Comparison of ENCODE assay signal across 23 mouse cellular contexts in genomic region chr9:46738056-46738455, GRCm38 (mm10).
DNase-seq lines count a peak whose midpoint lies in the region; ATAC-seq and TF ChIP-seq lines count a peak whose summit lies in the region.
"Had no signal": no experiment of that assay in that cellular context is flagged by ENCODE, and none has a peak within 500 bp of the region (broad histone marks: within the 10 kb centered on the region; RNA-seq: fewer than 3 reads in every experiment).

No protein-coding gene starts in this region.

- H3K4me1 ChIP-seq in forebrain, postnatal 0 days (ENCODE audit: insufficient read depth), result peaks cover 11% of the 10 kb centered on the region; the same call in 1 of the 2 replicates
- H3K4me1 ChIP-seq in forebrain, embryonic 12.5 days, result peaks cover 23% of the 10 kb centered on the region
- H3K4me1 ChIP-seq: liver, embryonic 15.5 days had no signal

- ATAC-seq in forebrain, postnatal 0 days, result peak; percentile 42; the same call in 1 of the 2 replicates
- ATAC-seq in forebrain, embryonic 12.5 days (ENCODE audit: low FRiP score), result no peak
- ATAC-seq: hindbrain, embryonic 16.5 days had no signal

- H3K4me2 ChIP-seq in forebrain, postnatal 0 days (ENCODE audit: low read depth), result no peak overlapping the region
- no peak overlapping the region for H3K4me2 ChIP-seq in forebrain, embryonic 12.5 days
- H3K4me2 ChIP-seq: embryonic facial prominence, embryonic 15.5 days; heart, embryonic 13.5 days; kidney, embryonic 15.5 days; limb, embryonic 12.5 days; liver, embryonic 15.5 days; lung, embryonic 14.5 days had no signal

- no peaks in the 10 kb centered on the region for H3K36me3 ChIP-seq in forebrain, postnatal 0 days (ENCODE audit: insufficient read depth)
- no peaks in the 10 kb centered on the region for H3K36me3 ChIP-seq in forebrain, embryonic 12.5 days (replicated peaks)
- H3K36me3 ChIP-seq: embryonic facial prominence, embryonic 15.5 days; heart, embryonic 13.5 days; kidney, embryonic 15.5 days; limb, embryonic 12.5 days; liver, embryonic 15.5 days had no signal

- no peak overlapping the region for H3K4me3 ChIP-seq in forebrain, postnatal 0 days (ENCODE audit: low read depth, low read length)
- no peak overlapping the region for H3K4me3 ChIP-seq in forebrain, embryonic 12.5 days (replicated peaks)
- no peak overlapping the region for H3K4me3 ChIP-seq in left cerebral cortex, adult 2 months
- H3K4me3 ChIP-seq: embryonic facial prominence, embryonic 15.5 days; heart, adult 2 months; heart, embryonic 13.5 days; kidney, embryonic 15.5 days; limb, embryonic 12.5 days; liver, embryonic 15.5 days had no signal

- no peaks in the 10 kb centered on the region for H3K27me3 ChIP-seq in forebrain, postnatal 0 days (ENCODE audit: insufficient read depth, low read length)
- peaks cover 25% of the 10 kb centered on the region; the same call in 1 of the 2 replicates for H3K27me3 ChIP-seq in forebrain, embryonic 12.5 days
- H3K27me3 ChIP-seq: embryonic facial prominence, embryonic 15.5 days; liver, embryonic 15.5 days had no signal

- intact Hi-C loops in left cerebral cortex, adult 2 months (cut with DNase I), result loop anchor here (1.0 to 10.0 kb wide), 7 partner anchors 46 to 1519 kb away; no protein-coding TSS in a partner anchor
- intact Hi-C loops in left cerebral cortex, postnatal 36 days (cut with DNase I), result loop anchor here (5.0 kb wide), 1 partner anchor 789 kb away; no protein-coding TSS in a partner anchor

- no peaks in the 10 kb centered on the region for H3K9me3 ChIP-seq in forebrain, postnatal 0 days (ENCODE audit: low read length)
- no peaks in the 10 kb centered on the region for H3K9me3 ChIP-seq in forebrain, embryonic 12.5 days
- H3K9me3 ChIP-seq: embryonic facial prominence, embryonic 15.5 days; heart, embryonic 13.5 days; kidney, embryonic 15.5 days; limb, embryonic 12.5 days; liver, embryonic 15.5 days had no signal

- DNase-seq in cerebellum, postnatal 10 days, result peak; percentile 34 to 43
- no peak for DNase-seq in cerebellum, adult 9-11 months
- no peak for DNase-seq in forebrain, postnatal 0 days
- DNase-seq in left cerebral cortex, adult 2 months (ENCODE audit: extremely low spot score in 1 of 2, low spot score in 2 of 2), result peak in 1 of 2 experiments; percentile 10
- no peak for DNase-seq in left cerebral cortex, postnatal 36 days (ENCODE audit: low spot score in 2 of 2)
- peak; percentile 3 for DNase-seq in ZHBTc4 (ENCODE audit: low read depth, low spot score)
- DNase-seq: cerebellum, adult 11 months; cerebellum, adult 9-10 months; gastrocnemius, postnatal 25 days; heart, adult 2 months; kidney, adult 18-20 months; kidney, postnatal 25 days; lung, embryonic 14.5 days; lung, postnatal 14 days; spleen, adult 18-20 months; thymus, postnatal 14 days had no signal

- 25% methylated on average over 4 of the region's 4 CpGs for WGBS in forebrain, postnatal 0 days
- 56% methylated on average over 4 of the region's 4 CpGs for WGBS in forebrain, embryonic 12.5 days

- no peak overlapping the region for H3K27ac ChIP-seq in forebrain, postnatal 0 days (ENCODE audit: low read depth, low read length)
- H3K27ac ChIP-seq in forebrain, embryonic 12.5 days, result no peak overlapping the region
- peak overlapping the region; percentile 21; the same call in 1 of the 2 replicates for H3K27ac ChIP-seq in left cerebral cortex, adult 2 months
- H3K27ac ChIP-seq: embryonic facial prominence, embryonic 15.5 days; heart, adult 2 months; heart, embryonic 13.5 days; kidney, embryonic 15.5 days; limb, embryonic 12.5 days; liver, embryonic 15.5 days had no signal

- no peak for TF ChIP-seq CTCF in forebrain, postnatal 0 days (IDR thresholded peaks at IDR 0.05; ENCODE audit: low read depth)
- TF ChIP-seq CTCF in left cerebral cortex, adult 2 months (IDR thresholded peaks at IDR 0.05), result no peak

- H3K9ac ChIP-seq in forebrain, postnatal 0 days, result no peak overlapping the region
- no peak overlapping the region for H3K9ac ChIP-seq in forebrain, embryonic 12.5 days
- H3K9ac ChIP-seq: embryonic facial prominence, embryonic 15.5 days; heart, embryonic 13.5 days; kidney, embryonic 15.5 days; limb, embryonic 12.5 days; liver, embryonic 15.5 days; lung, embryonic 14.5 days had no signal

Comparison
In these comparisons a context has a peak if more than half of its experiments do, and no peak if none do; other contexts are left out.
1. DNase-seq: peak in cerebellum, postnatal 10 days (2 of 2) and ZHBTc4 (single experiment); none in cerebellum, adult 9-11 months (single experiment), forebrain, postnatal 0 days (single experiment) and left cerebral cortex, postnatal 36 days (0 of 2).